Mouse (Mus musculus): Measurements from ENCODE around the gene E130114P18Rik. TPM values are rescaled to one million over a fixed set of nuclear protein-coding genes. Genes with fewer than 3 reads are reported as not detected.
A peak's percentile ranks its signal among the peaks of the same experiment; 100 is the strongest.

Gene E130114P18Rik
- total RNA-seq, 2 experiments from 2014 or later: not detected

GRCm38 (mm10) chr4:97582064-97582415, 195.8 kb downstream of the E130114P18Rik start:
- no peak for TF ChIP-seq CTCF (IDR thresholded peaks at IDR 0.05)
- no peak for DNase-seq
- H3K27ac ChIP-seq: no peak overlapping the region; the same call in 1 of the 2 replicates
- intact Hi-C loops (cut with DNase I): no loop called here
- peak overlapping the region; percentile 62 for H3K4me3 ChIP-seq

- peak overlapping the region; percentile 7 for H3K4me3 ChIP-seq
- no peak for DNase-seq
- TF ChIP-seq CTCF (IDR thresholded peaks at IDR 0.05): no peak
- no peak overlapping the region; the same call in 1 of the 2 replicates for H3K27ac ChIP-seq
- intact Hi-C loops (cut with DNase I): no loop called here
Observed at GRCm38 (mm10) chr4:97581314-97582063, 196.4 kb downstream of the E130114P18Rik start.

DNA sequence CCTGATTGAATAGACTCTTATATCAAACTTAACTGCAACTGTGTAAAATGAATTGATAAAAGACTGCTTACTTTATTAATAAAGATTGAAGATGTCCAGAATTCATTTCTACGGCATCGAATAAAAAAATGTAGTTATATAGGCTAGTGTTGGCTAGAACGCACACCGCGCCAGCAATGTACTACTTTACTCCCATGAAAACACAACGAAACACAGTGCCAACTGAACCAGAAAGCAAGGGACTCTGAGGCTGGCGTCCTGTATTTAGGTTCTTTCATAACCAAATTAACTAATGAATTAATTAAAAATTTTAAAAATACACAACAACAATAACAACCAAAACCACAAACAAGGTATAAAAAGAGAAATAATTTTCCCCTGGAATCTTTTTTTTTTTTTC, 197.0 kb downstream of the E130114P18Rik start:
- no peak for TF ChIP-seq CTCF (IDR thresholded peaks at IDR 0.05)
- Histone ChIP-seq H3K27ac (no peak overlapping the region), H3K4me3 (no peak overlapping the region)
- no peak for DNase-seq
- intact Hi-C loops (cut with DNase I): no loop called here

DNA sequence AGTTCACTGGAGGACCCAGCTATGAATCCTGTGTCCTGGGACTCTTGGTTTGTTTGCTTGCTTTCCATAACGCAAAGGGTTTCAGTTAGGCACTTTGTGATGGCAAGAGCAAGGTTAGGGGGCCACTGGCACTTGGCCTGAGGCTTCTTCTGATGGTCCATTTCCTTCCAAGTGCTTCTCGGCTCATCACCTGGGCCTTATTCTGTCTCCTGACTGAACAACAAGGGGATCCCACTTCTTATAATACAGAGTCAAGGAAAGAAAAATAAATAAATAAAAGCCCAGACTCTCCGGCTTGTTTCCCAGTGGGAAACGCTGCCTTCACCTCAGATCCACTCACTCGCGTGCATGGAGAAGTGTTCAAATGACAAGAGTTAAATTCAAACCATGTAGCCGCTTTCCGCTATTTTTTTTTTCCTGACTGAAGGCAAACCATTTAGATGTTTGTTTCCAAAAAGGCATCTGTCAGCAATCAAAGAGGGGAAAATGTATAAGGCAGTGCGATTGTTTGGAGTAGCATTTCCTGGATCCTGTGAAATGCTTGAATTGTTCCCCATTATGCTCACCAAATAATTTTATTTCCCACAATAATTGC, 199.2 kb downstream of the E130114P18Rik start:
- TF ChIP-seq CTCF (IDR thresholded peaks at IDR 0.05): no peak
- Histone ChIP-seq H3K4me3 (no peak overlapping the region), H3K27ac (no peak overlapping the region)
- intact Hi-C loops (cut with DNase I): no loop called here
- DNase-seq: no peak

DNA sequence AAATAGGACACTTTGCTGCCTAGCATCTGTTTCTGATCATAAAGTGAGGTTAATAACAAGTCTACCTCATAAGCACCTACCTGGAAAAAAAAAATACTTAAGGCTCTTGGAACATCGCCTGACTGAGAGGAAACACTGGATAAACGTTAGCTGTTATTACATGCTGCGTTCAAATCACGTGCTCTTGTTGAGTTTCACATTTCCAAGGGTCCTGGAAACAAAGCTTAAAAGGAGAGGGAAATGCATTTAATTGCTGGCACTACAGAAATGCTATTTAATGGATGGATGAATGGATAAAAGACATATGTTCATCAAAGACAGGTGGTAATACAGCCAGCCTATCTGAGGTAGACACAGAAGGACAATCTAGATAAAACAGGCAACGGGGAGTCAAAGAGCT, 200.4 kb downstream of the E130114P18Rik start:
- intact Hi-C loops (cut with DNase I): no loop called here
- Histone ChIP-seq H3K4me3 (no peak overlapping the region), H3K27ac (no peak overlapping the region)
- no peak for TF ChIP-seq CTCF (IDR thresholded peaks at IDR 0.05)
- DNase-seq: no peak

DNA sequence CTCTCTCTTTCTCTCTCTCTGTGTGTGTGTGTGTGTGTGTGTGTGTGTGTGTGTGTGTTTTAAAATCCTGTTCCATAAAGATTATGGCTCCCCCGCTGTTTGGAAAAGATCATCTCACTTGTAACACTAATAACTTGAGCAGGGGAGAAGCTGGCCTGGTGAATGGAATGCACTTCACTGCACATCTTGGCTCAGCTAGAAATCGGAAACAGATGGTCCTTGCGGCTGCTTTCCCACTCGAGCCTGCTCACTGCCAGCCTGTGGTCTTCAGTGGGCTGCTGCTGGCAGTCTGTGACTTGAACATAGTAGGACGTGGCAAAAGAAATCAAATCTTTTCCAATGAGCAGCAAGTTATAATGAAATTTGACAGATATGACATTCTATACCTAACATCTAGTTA, 202.4 kb downstream of the E130114P18Rik start:
- peak; percentile 39 for DNase-seq
- no peak for TF ChIP-seq CTCF (IDR thresholded peaks at IDR 0.05)
- intact Hi-C loops (cut with DNase I): no loop called here
- no peak overlapping the region for H3K27ac ChIP-seq
- no peak overlapping the region for H3K4me3 ChIP-seq

DNA sequence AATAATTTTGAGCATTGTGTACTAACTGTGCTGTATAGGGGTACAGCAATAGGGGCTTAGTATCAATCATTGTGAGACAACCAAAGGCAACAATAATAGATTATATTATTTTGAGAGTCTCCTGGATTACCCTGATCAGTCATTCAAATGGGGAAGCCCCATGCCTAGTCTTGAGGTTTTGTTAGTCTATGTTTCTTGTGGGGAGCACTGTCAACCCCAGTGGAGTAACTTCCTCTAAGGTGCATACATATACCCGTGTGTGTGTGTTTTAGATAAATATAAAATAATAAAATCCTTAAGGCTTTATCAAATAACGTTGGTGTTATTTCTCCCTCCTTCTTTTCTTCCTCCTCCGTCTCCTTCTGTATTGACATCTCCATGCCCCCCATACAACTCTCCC, 208.6 kb downstream of the E130114P18Rik start:
- no peak overlapping the region for H3K4me3 ChIP-seq
- intact Hi-C loops (cut with DNase I): loop anchor here (10.0 kb wide), 1 partner anchor 875 kb away; no protein-coding TSS in a partner anchor
- no peak overlapping the region for H3K27ac ChIP-seq
- DNase-seq: no peak
- no peak for TF ChIP-seq CTCF (IDR thresholded peaks at IDR 0.05)

GRCm38 (mm10) chr4:97564656-97565055, 213.2 kb downstream of the E130114P18Rik start:
- Histone ChIP-seq H3K27ac (no peak overlapping the region), H3K4me3 (no peak overlapping the region)
- DNase-seq: no peak
- intact Hi-C loops (cut with DNase I): loop anchor here (1.0 to 10.0 kb wide), 4 partner anchors 182 to 880 kb away; no protein-coding TSS in a partner anchor
- TF ChIP-seq CTCF (IDR thresholded peaks at IDR 0.05): peak; percentile 89

DNA sequence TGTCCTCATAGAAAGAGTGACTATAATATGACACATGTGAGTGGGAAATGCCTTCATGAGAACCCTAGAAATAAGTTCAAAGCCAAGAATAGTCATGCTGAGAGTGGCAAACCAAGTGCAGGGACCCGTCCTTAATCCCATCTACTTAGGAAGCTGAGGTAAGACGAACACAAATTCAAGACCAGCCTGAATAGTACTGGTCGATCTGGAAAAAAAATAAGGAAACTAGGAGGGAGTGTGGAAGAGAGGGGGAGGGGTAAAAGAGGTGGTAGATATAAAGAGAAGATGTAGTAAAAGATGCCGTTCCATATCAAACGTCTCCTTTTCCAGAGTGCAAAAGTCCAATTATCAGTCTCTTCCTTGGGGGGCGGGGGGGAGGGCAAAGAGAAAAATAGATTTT, 213.7 kb downstream of the E130114P18Rik start:
- intact Hi-C loops (cut with DNase I): loop anchor here (1.0 to 10.0 kb wide), 4 partner anchors 182 to 881 kb away; no protein-coding TSS in a partner anchor
- no peak for TF ChIP-seq CTCF (IDR thresholded peaks at IDR 0.05)
- no peak for DNase-seq
- H3K27ac ChIP-seq: no peak overlapping the region
- H3K4me3 ChIP-seq: no peak overlapping the region

- no peak overlapping the region for H3K27ac ChIP-seq
- intact Hi-C loops (cut with DNase I): no loop called here
- no peak overlapping the region for H3K4me3 ChIP-seq
- DNase-seq: no peak
- no peak for TF ChIP-seq CTCF (IDR thresholded peaks at IDR 0.05)
Observed at GRCm38 (mm10) chr4:97557585-97557984, 220.3 kb downstream of the E130114P18Rik start.

DNA sequence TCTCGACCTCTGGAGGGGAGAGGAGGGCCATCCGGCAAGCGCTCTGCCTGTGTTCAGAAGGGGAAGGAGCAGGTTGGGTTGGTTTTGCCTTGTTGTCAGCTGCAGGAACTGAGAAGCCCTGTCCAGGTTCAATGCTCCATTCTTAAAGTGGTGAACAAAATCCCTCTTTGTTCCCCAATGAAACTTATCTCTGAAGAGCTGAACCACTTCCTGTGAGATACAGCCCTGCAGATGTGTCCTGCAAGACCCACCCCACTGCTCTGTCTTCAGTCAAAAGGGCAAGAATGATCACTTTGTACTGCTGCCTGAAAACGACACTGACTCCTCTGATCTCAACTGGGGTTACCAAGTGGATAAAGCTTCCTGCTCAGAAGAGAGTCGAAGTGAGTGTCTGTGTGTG, 233.9 kb downstream of the E130114P18Rik start:
- no peak for DNase-seq
- TF ChIP-seq CTCF (IDR thresholded peaks at IDR 0.05): no peak
- Histone ChIP-seq H3K27ac (no peak overlapping the region), H3K4me3 (no peak overlapping the region)
- intact Hi-C loops (cut with DNase I): no loop called here

- H3K27ac ChIP-seq: no peak overlapping the region
- no peak for TF ChIP-seq CTCF (IDR thresholded peaks at IDR 0.05)
- intact Hi-C loops (cut with DNase I): no loop called here
- no peak for DNase-seq
- H3K4me3 ChIP-seq: no peak overlapping the region
Observed at GRCm38 (mm10) chr4:97532072-97532471, 245.8 kb downstream of the E130114P18Rik start.

DNA sequence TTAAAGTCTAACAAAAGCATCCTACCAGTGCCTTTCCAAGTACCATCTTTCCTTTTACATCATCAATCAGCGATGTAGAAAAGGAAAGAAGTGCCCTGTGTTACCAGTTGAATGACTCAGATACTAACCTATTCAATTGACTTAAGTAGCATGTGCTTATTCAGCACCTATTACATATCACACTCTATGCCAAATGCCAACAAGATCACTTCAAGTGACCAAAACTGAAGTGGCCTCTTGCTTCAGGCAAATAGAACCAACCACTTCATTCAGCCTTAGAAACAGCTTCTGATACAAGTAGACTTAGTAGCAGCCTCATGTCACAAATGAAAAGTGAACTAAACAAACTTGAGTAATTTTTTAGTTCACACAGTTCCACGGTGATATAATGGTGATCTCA, 249.4 kb downstream of the E130114P18Rik start:
- intact Hi-C loops (cut with DNase I): no loop called here
- Histone ChIP-seq H3K4me3 (no peak overlapping the region), H3K27ac (no peak overlapping the region)
- TF ChIP-seq CTCF (IDR thresholded peaks at IDR 0.05): no peak
- no peak for DNase-seq

Other genes starting within 250 kb of the E130114P18Rik start
- gene Nfia, start 5.3 kb downstream of the E130114P18Rik start, total RNA-seq (2021): 10 to 100 TPM; 57.0 to 57.8 TPM